Mouse (Mus musculus): Measurements from ENCODE around the gene Ceacam13.
"Not testable (repeated sequence)": the region's sequence is repeated elsewhere in the genome, so short reads cannot be mapped to it uniquely, and the experiment has no call there.

Ceacam13 gene

DNA sequence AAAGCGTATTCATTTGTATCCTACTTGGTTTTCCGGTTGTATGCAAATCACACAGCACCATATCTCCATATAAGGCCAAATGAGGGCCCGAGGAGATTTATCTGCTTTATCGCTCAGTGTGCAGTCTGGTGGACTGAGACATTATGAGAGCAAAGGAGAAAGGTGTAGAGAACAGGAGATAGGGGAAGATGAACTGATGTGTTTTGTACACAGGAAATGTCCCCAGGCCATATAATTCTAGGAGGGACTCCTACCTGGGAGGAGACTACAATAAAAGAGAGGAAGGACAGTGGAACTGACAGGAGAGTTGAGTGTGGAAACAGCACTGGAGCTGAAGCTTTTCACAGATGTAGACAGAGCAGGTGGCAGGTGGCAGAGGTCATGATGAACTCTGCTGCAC, at the start of gene Ceacam13:
Ceacam13 (plus strand) TSS at position 301 of the 400 bp plus-strand sequence.
- DNase-seq (ENCODE audit: low spot score in 2 of 2), result no peak

DNA sequence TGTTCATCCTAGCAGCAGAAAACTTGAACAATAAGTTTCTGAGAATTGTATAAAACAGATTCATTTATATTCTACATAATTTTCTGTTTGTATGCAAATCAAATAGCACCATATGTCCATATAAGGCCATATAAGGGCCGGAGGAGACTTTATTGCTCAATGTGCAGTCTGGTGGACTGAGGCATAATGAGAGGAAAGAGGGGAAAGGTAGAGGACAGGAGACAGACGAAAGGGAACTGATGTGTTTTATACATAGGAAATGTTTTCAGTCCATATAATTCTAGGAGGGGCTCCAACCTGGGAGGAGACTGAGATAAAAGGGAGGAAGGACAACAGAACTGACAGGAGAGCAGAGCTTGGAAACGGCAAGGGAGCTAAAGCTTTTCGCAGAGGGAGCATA, 37.9 kb upstream of the Ceacam13 start, which contains the start of gene Ceacam11:
Ceacam11 (plus strand) TSS at position 301 of the 400 bp plus-strand sequence.
- DNase-seq (ENCODE audit: low spot score in 2 of 2), result no peak

DNA sequence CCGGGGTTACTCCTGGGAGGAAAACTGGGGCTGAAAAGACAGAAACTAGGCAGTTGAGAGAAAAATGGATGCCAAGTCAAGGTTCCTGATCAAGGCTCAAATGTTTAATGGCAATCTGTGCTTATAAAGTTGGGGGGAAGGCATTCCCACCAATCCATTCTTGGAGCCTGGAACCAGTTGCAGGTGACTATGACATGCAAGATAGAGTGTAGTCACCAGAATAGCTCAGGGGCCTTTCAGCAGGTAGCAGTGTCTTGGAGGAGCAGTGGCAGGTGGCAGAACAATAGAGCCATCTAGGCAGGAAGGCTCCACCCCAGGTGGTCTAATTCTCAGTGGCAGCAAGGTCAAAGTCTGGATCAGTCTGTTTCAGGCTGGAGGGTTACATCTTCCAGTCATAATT, 8.6 kb upstream of the Ceacam13 start:
- not testable (repeated sequence) for DNase-seq (ENCODE audit: low spot score in 2 of 2)

DNA sequence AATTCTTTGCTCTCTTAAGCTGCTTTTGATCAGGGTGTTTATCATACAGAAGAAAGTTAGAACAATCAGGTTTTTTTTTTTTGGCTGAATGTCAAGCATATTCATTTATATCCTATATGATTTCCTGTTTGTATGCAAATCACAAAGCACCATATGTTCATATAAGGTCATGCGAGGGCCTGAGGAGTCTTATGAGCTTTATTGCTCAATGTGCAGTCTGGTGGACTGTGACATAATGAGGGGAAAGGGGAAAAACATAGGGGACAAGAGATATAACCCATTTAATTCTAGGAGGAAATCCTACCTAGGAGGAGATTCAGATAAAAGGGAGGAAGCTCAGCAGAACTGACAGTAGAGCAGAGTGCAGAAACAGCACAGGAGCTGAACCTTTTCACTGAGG, 55.9 kb downstream of the Ceacam13 start, which contains the start of gene Ceacam12:
Ceacam12 (plus strand) TSS at position 301 of the 400 bp plus-strand sequence.
- DNase-seq (ENCODE audit: low spot score in 2 of 2), result no peak

Data from spleen, postnatal 36 days (tissue).